Mouse (Mus musculus) lung, postnatal 0 days (tissue): ENCODE measurements around the gene Zdhhc24.

Experiments used
- CTCF ChIP-seq: IDR thresholded peaks from 2 replicates; pipeline ENCODE4 v1.5.1; 2016; ENCODE audit warnings: antibody characterized with exemption, mild to moderate bottlenecking
- EP300 ChIP-seq: IDR thresholded peaks from 2 replicates; pipeline ENCODE4 v1.6.1; 2016; ENCODE audit warnings: antibody characterized with exemption, mild to moderate bottlenecking, control low read depth

DNA sequence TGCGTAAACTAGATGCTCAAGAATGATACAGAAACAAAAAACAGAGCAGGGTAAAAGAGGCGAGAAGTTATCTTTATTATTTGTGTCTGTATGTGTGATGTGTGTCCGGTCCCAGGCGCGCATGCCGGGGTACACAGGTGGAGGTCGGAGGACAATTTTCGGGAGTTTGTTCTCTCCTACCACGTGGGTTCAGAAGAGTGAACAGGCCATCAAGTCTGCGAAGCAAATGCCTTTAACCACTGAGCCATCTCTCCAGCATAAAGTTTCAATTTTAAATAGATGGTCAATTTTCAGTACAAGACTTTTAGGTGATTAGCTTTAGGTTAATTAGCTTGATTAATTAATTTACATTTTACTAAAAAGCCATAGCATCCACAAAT, 846 bp downstream of the Zdhhc24 start:
- TF ChIP-seq CTCF, result no peak
- no peak for TF ChIP-seq EP300
